Mouse (Mus musculus): ENCODE results near the gene Kcnj10. TPM values are rescaled to one million over a fixed set of nuclear protein-coding genes. Genes with fewer than 3 reads are reported as not detected.
A peak's percentile ranks its signal among the peaks of the same experiment; 100 is the strongest.

Kcnj10 gene
- polyA plus RNA-seq, 1 experiment from 2014 or later, result 2.5 TPM

DNA sequence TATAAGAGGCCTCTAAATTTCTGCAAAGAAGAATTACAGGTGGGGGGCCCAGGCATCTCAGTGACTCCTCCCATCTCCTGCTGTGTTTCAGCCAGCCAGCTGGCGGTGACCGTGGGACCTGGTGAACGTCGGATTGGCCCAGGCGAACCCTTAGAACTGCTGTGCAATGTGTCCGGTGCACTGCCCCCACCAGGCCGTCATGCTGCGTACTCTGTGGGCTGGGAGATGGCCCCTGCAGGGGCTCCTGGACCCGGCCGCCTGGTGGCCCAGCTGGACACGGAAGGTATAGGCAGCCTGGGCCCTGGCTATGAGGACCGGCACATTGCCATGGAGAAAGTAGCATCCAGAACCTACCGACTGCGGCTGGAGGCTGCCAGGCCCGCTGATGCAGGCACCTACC is 23.1 kb upstream of the Kcnj10 start:
- H3K27ac ChIP-seq (ENCODE audit: low read length), result no peak overlapping the region
- no peaks in the 10 kb centered on the region; the same call in 1 of the 2 replicates for H3K36me3 ChIP-seq (ENCODE audit: control insufficient read depth, insufficient read depth, low read length)
- no peaks in the 10 kb centered on the region for H3K9me3 ChIP-seq (replicated peaks; ENCODE audit: control insufficient read depth, low read length, poor library complexity, severe bottlenecking)
- 0 out of 2 replicates have a peak overlapping the region, but pooled peaks have one; percentile 10 for H3K9ac ChIP-seq (ENCODE audit: low read depth, low read length)
- H3K4me1 ChIP-seq (ENCODE audit: control insufficient read depth, insufficient read depth, low read length), result peaks cover 14% of the 10 kb centered on the region
- H3K27me3 ChIP-seq (ENCODE audit: control insufficient read depth, insufficient read depth, low read depth, low read length), result no peaks in the 10 kb centered on the region
- no peak for ATAC-seq
- H3K4me3 ChIP-seq (ENCODE audit: low read depth, low read length), result no peak overlapping the region
- H3K4me2 ChIP-seq (ENCODE audit: low read length), result no peak overlapping the region
- WGBS, result 43% methylated on average over 15 of the region's 15 CpGs

DNA sequence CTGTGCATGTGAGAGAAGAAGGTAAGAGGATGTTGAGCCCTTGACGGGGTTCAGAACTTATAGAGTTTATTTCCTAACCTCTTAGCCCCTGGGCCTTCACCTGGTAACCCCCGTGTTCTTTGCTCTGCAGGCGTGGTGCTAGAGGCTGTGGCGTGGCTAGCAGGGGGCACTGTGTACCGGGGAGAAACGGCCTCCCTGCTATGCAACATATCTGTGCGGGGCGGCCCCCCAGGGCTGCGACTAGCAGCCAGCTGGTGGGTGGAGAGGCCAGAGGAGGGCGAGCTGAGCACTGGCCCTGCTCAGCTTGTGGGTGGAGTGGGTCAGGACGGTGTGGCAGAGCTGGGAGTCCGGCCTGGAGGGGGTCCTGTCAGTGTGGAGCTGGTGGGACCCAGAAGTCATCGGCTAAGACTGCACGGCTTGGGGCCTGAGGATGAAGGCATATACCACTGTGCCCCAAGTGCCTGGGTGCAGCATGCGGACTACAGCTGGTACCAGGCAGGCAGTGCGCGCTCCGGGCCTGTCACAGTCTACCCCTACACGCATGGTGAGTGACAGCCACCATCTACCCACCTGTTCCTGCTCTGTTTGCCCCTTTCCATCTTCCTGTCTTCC is 22.5 kb upstream of the Kcnj10 start:
- Histone ChIP-seq H3K4me3 (ENCODE audit: low read depth, low read length) (no peak overlapping the region), H3K9ac (ENCODE audit: low read depth, low read length) (no peak overlapping the region), H3K4me2 (ENCODE audit: low read length) (no peak overlapping the region), H3K27me3 (ENCODE audit: control insufficient read depth, insufficient read depth, low read depth, low read length) (no peaks in the 10 kb centered on the region), H3K4me1 (ENCODE audit: control insufficient read depth, insufficient read depth, low read length) (peaks cover 8% of the 10 kb centered on the region), H3K36me3 (ENCODE audit: control insufficient read depth, insufficient read depth, low read length) (no peaks in the 10 kb centered on the region; the same call in 1 of the 2 replicates), H3K9me3 (replicated peaks; ENCODE audit: control insufficient read depth, low read length, poor library complexity, severe bottlenecking) (no peaks in the 10 kb centered on the region), H3K27ac (ENCODE audit: low read length) (no peak overlapping the region)
- peak; percentile 23; the same call in 1 of the 2 replicates for ATAC-seq
- WGBS, result 83% methylated on average over 19 of the region's 19 CpGs

DNA sequence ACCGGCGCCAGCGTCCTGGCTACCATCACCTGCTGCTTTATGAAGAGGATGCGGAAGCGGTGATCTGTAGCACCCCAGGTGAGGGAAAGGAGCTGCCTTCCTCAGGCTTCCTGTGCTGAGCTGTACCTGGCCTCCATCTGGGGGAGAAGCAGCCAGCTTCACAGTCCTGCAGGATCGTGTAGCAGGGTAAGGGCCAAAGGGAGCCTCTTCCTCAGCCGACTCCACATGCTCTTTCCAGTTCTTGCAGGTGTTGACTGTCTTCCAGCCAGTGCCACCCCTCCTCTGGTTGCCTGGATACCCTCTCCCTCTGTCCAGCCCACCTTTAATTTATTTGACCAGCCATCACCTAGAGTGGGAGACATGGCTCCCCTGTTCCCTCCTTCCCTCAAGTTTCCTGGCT is 21.7 kb upstream of the Kcnj10 start:
- 0 out of 2 replicates have a peak overlapping the region, but pooled peaks have one; percentile 33 for H3K27ac ChIP-seq (ENCODE audit: low read length)
- H3K4me2 ChIP-seq (ENCODE audit: low read length), result no peak overlapping the region
- H3K36me3 ChIP-seq (ENCODE audit: control insufficient read depth, insufficient read depth, low read length), result no peaks in the 10 kb centered on the region; the same call in 1 of the 2 replicates
- no peak overlapping the region for H3K4me3 ChIP-seq (ENCODE audit: low read depth, low read length)
- ATAC-seq, result no peak
- no peaks in the 10 kb centered on the region for H3K9me3 ChIP-seq (replicated peaks; ENCODE audit: control insufficient read depth, low read length, poor library complexity, severe bottlenecking)
- no peak overlapping the region for H3K9ac ChIP-seq (ENCODE audit: low read depth, low read length)
- H3K4me1 ChIP-seq (ENCODE audit: control insufficient read depth, insufficient read depth, low read length), result peaks cover 5% of the 10 kb centered on the region; the same call in 1 of the 2 replicates
- H3K27me3 ChIP-seq (ENCODE audit: control insufficient read depth, insufficient read depth, low read depth, low read length), result no peaks in the 10 kb centered on the region
- WGBS, result 70% methylated on average over 7 of the region's 7 CpGs

DNA sequence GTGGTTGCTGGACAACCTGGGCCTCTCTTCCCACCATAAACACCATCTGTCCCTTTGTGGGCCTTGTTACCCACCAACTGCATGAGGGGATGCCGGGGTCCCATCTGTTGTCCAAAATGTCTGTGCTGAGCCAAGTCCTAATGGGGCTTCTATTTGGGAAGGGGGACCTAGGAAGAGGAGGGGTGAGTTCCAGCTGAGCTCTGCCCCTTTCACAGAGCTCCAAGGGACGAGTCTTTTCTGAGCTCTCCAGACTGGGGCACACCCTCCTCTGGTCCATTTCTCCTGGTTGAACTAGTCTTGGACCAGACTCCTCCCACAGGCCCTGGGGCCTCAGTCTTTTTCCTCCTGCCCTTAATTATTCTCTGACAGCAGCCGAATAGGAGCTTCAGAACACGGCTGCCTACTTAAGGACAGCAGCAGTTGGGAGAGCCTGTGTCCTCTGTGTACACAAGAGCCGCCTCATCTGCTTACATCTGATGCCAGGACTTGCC is 21.0 kb upstream of the Kcnj10 start:
- H3K27ac ChIP-seq (ENCODE audit: low read length), result no peak overlapping the region
- peaks cover 4% of the 10 kb centered on the region; the same call in 1 of the 2 replicates for H3K4me1 ChIP-seq (ENCODE audit: control insufficient read depth, insufficient read depth, low read length)
- no peak for ATAC-seq

DNA sequence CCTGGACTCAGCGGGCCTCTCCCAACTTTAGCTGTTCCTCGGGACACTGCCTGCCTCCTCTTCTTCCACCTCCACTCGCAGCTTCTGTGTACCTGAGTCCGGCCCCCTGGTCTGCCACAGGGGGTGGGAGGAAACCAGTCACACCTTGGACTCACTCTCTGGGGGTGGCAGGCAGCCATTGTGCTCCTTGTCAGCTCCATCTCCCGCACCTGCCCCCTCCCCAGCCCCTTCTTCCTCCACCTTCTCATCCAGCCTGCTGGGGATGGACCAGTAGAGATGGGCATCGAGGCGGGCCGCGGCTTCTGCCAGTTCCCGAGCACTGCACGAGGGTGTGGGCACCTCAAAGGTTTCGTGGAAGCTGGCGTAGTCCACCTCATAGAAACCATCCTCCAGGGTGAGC is 18.3 kb upstream of the Kcnj10 start:
- no peak for ATAC-seq
- H3K9me3 ChIP-seq (replicated peaks; ENCODE audit: control insufficient read depth, low read length, poor library complexity, severe bottlenecking), result no peaks in the 10 kb centered on the region
- no peaks in the 10 kb centered on the region; the same call in 1 of the 2 replicates for H3K4me1 ChIP-seq (ENCODE audit: control insufficient read depth, insufficient read depth, low read length)
- H3K27me3 ChIP-seq (ENCODE audit: control insufficient read depth, insufficient read depth, low read depth, low read length), result no peaks in the 10 kb centered on the region; the same call in 1 of the 2 replicates
- no peak overlapping the region for H3K9ac ChIP-seq (ENCODE audit: low read depth, low read length)
- no peak overlapping the region for H3K27ac ChIP-seq (ENCODE audit: low read length)
- H3K36me3 ChIP-seq (ENCODE audit: control insufficient read depth, insufficient read depth, low read length), result no peaks in the 10 kb centered on the region; the same call in 1 of the 2 replicates
- no peak overlapping the region for H3K4me3 ChIP-seq (ENCODE audit: low read depth, low read length)
- WGBS, result 40% methylated on average over 13 of the region's 13 CpGs
- no peak overlapping the region for H3K4me2 ChIP-seq (ENCODE audit: low read length)

More for the DNA sequence above, 21.0 kb upstream of the Kcnj10 start:
- H3K9me3 ChIP-seq (replicated peaks; ENCODE audit: control insufficient read depth, low read length, poor library complexity, severe bottlenecking), result no peaks in the 10 kb centered on the region
- H3K27me3 ChIP-seq (ENCODE audit: control insufficient read depth, insufficient read depth, low read depth, low read length), result no peaks in the 10 kb centered on the region
- no peak overlapping the region for H3K9ac ChIP-seq (ENCODE audit: low read depth, low read length)
- no peak overlapping the region for H3K4me2 ChIP-seq (ENCODE audit: low read length)
- no peaks in the 10 kb centered on the region; the same call in 1 of the 2 replicates for H3K36me3 ChIP-seq (ENCODE audit: control insufficient read depth, insufficient read depth, low read length)
- H3K4me3 ChIP-seq (ENCODE audit: low read depth, low read length), result no peak overlapping the region
- 23% methylated on average over 5 of the region's 5 CpGs for WGBS

DNA sequence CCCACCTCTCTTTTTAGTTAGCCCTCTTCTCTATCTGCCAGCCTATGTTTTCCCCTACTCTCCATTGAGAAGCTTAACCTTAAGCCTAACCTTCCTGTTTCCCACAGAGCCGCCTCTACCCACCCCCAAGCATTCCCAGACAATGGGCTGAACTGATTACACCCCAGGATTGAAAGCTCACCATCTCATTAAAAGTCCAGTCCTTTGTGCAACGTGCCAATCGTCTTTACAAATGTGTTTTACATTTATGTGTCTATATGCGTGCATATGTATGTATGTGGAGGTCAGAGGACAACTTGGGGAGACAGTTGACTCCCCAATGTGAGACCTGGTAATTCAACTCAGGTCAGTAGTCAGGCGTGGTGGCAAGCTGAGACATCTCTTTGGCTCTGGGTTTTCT is 17.7 kb upstream of the Kcnj10 start:
- Histone ChIP-seq H3K9ac (ENCODE audit: low read depth, low read length) (no peak overlapping the region), H3K36me3 (ENCODE audit: control insufficient read depth, insufficient read depth, low read length) (no peaks in the 10 kb centered on the region), H3K4me2 (ENCODE audit: low read length) (no peak overlapping the region), H3K27me3 (ENCODE audit: control insufficient read depth, insufficient read depth, low read depth, low read length) (no peaks in the 10 kb centered on the region; the same call in 1 of the 2 replicates), H3K27ac (ENCODE audit: low read length) (no peak overlapping the region), H3K9me3 (replicated peaks; ENCODE audit: control insufficient read depth, low read length, poor library complexity, severe bottlenecking) (no peaks in the 10 kb centered on the region), H3K4me1 (ENCODE audit: control insufficient read depth, insufficient read depth, low read length) (peaks cover 3% of the 10 kb centered on the region; the same call in 1 of the 2 replicates), H3K4me3 (ENCODE audit: low read depth, low read length) (no peak overlapping the region)
- 21% methylated on average over 5 of the region's 5 CpGs for WGBS
- ATAC-seq, result no peak

DNA sequence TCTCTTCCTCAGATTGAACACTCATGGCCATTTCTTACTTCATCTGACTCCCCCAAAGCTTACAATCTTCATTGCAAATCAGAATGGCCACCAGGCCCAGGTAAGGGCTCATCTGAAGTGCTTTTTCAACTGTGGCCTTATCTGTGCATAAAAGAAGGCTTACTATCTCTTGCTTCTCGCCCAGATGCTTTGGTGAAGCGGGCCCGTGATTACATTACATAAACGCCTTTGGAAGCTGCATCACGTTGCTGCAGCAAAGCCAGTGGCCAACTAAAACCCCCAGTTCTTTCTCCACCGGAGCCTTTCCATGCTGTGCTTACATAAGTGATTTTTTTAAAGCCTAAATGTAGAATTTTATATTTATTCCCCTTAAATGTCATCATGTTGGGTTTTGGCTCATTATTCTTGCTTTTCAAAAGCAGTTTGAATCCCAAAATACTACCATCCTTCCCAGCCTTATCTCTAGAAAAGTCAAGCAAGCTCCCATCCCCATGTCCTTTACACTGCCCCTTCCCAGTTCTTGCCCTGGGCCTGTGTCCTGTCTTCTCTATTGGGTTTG is 17.1 kb upstream of the Kcnj10 start:
- no peaks in the 10 kb centered on the region for H3K36me3 ChIP-seq (ENCODE audit: control insufficient read depth, insufficient read depth, low read length)
- no peak overlapping the region for H3K4me3 ChIP-seq (ENCODE audit: low read depth, low read length)
- no peaks in the 10 kb centered on the region for H3K9me3 ChIP-seq (replicated peaks; ENCODE audit: control insufficient read depth, low read length, poor library complexity, severe bottlenecking)
- ATAC-seq, result no peak
- no peak overlapping the region; the same call in 1 of the 2 replicates for H3K9ac ChIP-seq (ENCODE audit: low read depth, low read length)
- no peak overlapping the region for H3K4me2 ChIP-seq (ENCODE audit: low read length)
- H3K4me1 ChIP-seq (ENCODE audit: control insufficient read depth, insufficient read depth, low read length), result peaks cover 9% of the 10 kb centered on the region; the same call in 1 of the 2 replicates
- H3K27ac ChIP-seq (ENCODE audit: low read length), result no peak overlapping the region
- no peaks in the 10 kb centered on the region; the same call in 1 of the 2 replicates for H3K27me3 ChIP-seq (ENCODE audit: control insufficient read depth, insufficient read depth, low read depth, low read length)
- 51% methylated on average over 6 of the region's 6 CpGs for WGBS

DNA sequence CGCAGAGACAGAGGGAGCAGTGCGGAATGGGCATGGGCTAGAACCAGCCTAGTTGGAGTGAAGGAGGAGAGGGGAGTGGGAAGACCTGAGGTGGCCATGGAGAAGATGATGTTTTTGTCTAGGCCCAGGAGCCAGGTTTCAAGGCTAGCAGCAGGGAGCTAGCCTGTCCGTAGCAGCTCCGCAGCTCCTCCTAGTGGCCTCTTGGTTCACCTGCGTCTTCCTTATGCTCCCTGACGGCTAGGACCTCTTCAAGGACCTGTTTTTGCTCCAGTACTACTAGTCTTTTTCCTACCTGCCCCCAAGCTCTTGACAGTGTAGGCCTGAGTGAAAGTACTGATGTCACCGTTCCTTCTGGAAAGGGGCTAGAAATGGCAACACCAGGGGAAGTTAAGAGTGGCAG is 16.3 kb upstream of the Kcnj10 start:
- no peak overlapping the region for H3K4me3 ChIP-seq (ENCODE audit: low read depth, low read length)
- WGBS, result 9% methylated on average over 7 of the region's 7 CpGs
- no peaks in the 10 kb centered on the region; the same call in 1 of the 2 replicates for H3K27me3 ChIP-seq (ENCODE audit: control insufficient read depth, insufficient read depth, low read depth, low read length)
- H3K9me3 ChIP-seq (replicated peaks; ENCODE audit: control insufficient read depth, low read length, poor library complexity, severe bottlenecking), result no peaks in the 10 kb centered on the region
- H3K36me3 ChIP-seq (ENCODE audit: control insufficient read depth, insufficient read depth, low read length), result no peaks in the 10 kb centered on the region
- peaks cover 15% of the 10 kb centered on the region for H3K4me1 ChIP-seq (ENCODE audit: control insufficient read depth, insufficient read depth, low read length)
- H3K27ac ChIP-seq (ENCODE audit: low read length), result no peak overlapping the region
- no peak for ATAC-seq
- H3K4me2 ChIP-seq (ENCODE audit: low read length), result no peak overlapping the region
- H3K9ac ChIP-seq (ENCODE audit: low read depth, low read length), result no peak overlapping the region

All from midbrain, embryonic 16.5 days (tissue).